8 mouse cellular contexts compared by ENCODE assay signal in genomic region chr4:41124180-41124951, GRCm38 (mm10). TPM values are rescaled to one million over a fixed set of nuclear protein-coding genes. Genes with fewer than 3 reads are reported as not detected.
A peak's percentile ranks its signal among the peaks of the same experiment; 100 is the strongest.
DNase-seq lines count a peak whose midpoint lies in the region; ATAC-seq lines count a peak whose summit lies in the region.

Gene Nol6, minus strand, starts transcription at chr4:41124455.

- peak; percentile 100 for DNase-seq in R1 (ENCODE audit: low read depth, low spot score)
- peak; percentile 94 to 97 for DNase-seq in cerebellum, postnatal 25 days
- DNase-seq in frontal cortex, postnatal 25 days (ENCODE audit: low spot score in 2 of 2), result peak; percentile 94 to 96
- DNase-seq in hindbrain, embryonic 14.5 days (ENCODE audit: low spot score), result peak; percentile 97
- DNase-seq in layer of hippocampus, postnatal 36 days, result peak; percentile 98
- DNase-seq in lung, postnatal 36 days, result peak; percentile 100
- peak; percentile 100 for DNase-seq in retina, postnatal 1 day
- peak; percentile 87 to 97 for DNase-seq in urinary bladder, adult 18-20 months (ENCODE audit: low spot score in 2 of 2)

- 0 out of 2 replicates have a peak within 1 kb of the TSS, but pooled peaks have one; percentile 15 for H3K27ac ChIP-seq in hindbrain, embryonic 14.5 days

- H3K36me3 ChIP-seq in hindbrain, embryonic 14.5 days (replicated peaks; ENCODE audit: control insufficient read depth, insufficient read depth), result peaks cover 28% of the 10 kb centered on the region

- peaks cover 8% of the 10 kb centered on the region for H3K4me1 ChIP-seq in hindbrain, embryonic 14.5 days (replicated peaks; ENCODE audit: control insufficient read depth, insufficient read depth, low read length)

- WGBS in hindbrain, embryonic 14.5 days, result 2% methylated on average over 29 of the region's 29 CpGs

- peak within 1 kb of the TSS; percentile 71 for H3K9ac ChIP-seq in hindbrain, embryonic 14.5 days

- peak; percentile 100 for ATAC-seq in hindbrain, embryonic 14.5 days (ENCODE audit: low FRiP score)

- H3K4me3 ChIP-seq in hindbrain, embryonic 14.5 days (replicated peaks; ENCODE audit: low read length), result peak within 1 kb of the TSS; percentile 77

- H3K4me2 ChIP-seq in hindbrain, embryonic 14.5 days (replicated peaks), result peak within 1 kb of the TSS; percentile 94

- H3K9me3 ChIP-seq in hindbrain, embryonic 14.5 days (ENCODE audit: control insufficient read depth, low read length), result no peaks in the 10 kb centered on the region

- no peaks in the 10 kb centered on the region for H3K27me3 ChIP-seq in hindbrain, embryonic 14.5 days (ENCODE audit: control insufficient read depth, insufficient read depth, low read length)

RNA-seq across cellular contexts. Expression of gene Nol6, which starts in this region (rescaled TPM):
- 38.4 and 41.5 TPM in 2 replicates for polyA plus RNA-seq in hindbrain, embryonic 14.5 days (2014; fragmentation: Nextera tagmentation; extraction: Ambion mirVana)
- 100 to 1,000 TPM in 1 of 2 experiments, 10 to 100 TPM in 1; 96.0 to 103 TPM for total RNA-seq in layer of hippocampus, postnatal 36 days (2021)

Comparison
In these comparisons a context has a peak if more than half of its experiments do, and no peak if none do; other contexts are left out.
1. Peak in every context shown above with its lines: DNase-seq, ATAC-seq, H3K4me3 ChIP-seq and H3K27ac ChIP-seq.